Mouse (Mus musculus) lung, adult 2 months (tissue): ENCODE measurements at regions not wholly inside any gene's neighbourhood (a gene's known extent, or its start where the extent isn't known, plus 50 kb on each side); places are given as distances from the start of the nearest gene placed in this dataset.

Experiments
- CTCF ChIP-seq: fragments of 200-500 bp; IDR thresholded peaks from 2 replicates; pipeline ENCODE4 v1.5.1; 2011; ENCODE audit warnings: mild to moderate bottlenecking, low read length, control low read depth; ENCODE audit not compliant: insufficient read depth
- POLR2A ChIP-seq: fragments of 200-500 bp; IDR thresholded peaks from 2 replicates; pipeline ENCODE4 v1.6.1; 2011; ENCODE audit warnings: low read depth, mild to moderate bottlenecking, control low read depth, low read length, borderline replicate concordance; ENCODE audit errors: extremely low read depth

DNA sequence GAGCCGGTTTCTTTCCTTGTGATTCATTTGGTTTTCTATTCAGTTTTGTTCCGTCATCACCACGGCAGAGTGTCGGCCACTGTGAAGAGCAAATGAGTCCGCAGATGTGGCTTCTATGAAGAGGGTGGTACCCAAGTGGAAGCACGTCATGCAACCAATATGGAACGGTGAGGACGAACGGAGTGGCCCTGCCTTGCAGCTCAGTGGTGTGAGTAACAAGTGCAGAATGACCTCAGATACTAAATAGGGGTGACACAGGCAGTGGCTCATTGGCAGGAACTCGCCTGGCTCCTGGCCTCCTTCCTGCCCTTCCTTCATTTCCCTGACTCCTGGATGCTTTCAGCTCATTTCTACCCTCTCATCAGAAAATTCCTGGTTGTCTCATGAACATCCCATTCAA lies 60.6 kb upstream of the Podxl start:
- TF ChIP-seq POLR2A: no peak
- TF ChIP-seq CTCF: no peak
